Mouse (Mus musculus) cerebellum, adult 9-11 months (tissue): ENCODE results near the gene Brinp2.

Experiments
- DNase-seq: peaks from one replicate; pipeline ENCODE4 v3.0.0; 2022

The Brinp2 gene

GRCm38 (mm10) chr1:158356051-158356461 lies at the start of gene Brinp2:
Gene Brinp2, minus strand, starts transcription at chr1:158356326.
- peak; percentile 95 for DNase-seq

GRCm38 (mm10) chr1:158400898-158401297 lies 44.8 kb upstream of the Brinp2 start:
- no peak for DNase-seq

GRCm38 (mm10) chr1:158397058-158397457 lies 40.9 kb upstream of the Brinp2 start:
- DNase-seq, result no peak

GRCm38 (mm10) chr1:158390693-158391092 lies 34.6 kb upstream of the Brinp2 start:
- no peak for DNase-seq

GRCm38 (mm10) chr1:158388995-158389394 lies 32.9 kb upstream of the Brinp2 start:
- DNase-seq, result no peak

GRCm38 (mm10) chr1:158386781-158387180 lies 30.7 kb upstream of the Brinp2 start:
- DNase-seq, result no peak

- no peak for DNase-seq
These were observed 29.2 kb upstream of the Brinp2 start for GRCm38 (mm10) chr1:158385311-158385710.

GRCm38 (mm10) chr1:158383210-158383609 lies 27.1 kb upstream of the Brinp2 start:
- no peak for DNase-seq

GRCm38 (mm10) chr1:158382277-158382676 lies 26.2 kb upstream of the Brinp2 start:
- no peak for DNase-seq

GRCm38 (mm10) chr1:158364461-158364860 lies 8.3 kb upstream of the Brinp2 start:
- DNase-seq, result no peak

- peak; percentile 65 for DNase-seq
These were observed 6.4 kb upstream of the Brinp2 start for GRCm38 (mm10) chr1:158362292-158363101.

- DNase-seq, result peak; percentile 24
These were observed 5.8 kb upstream of the Brinp2 start, which contains the start of gene Astn1 for GRCm38 (mm10) chr1:158361964-158362291. Gene Astn1, plus strand, starts transcription at chr1:158362273.

GRCm38 (mm10) chr1:158355177-158356050 lies 712 bp downstream of the Brinp2 start:
- DNase-seq, result peak; percentile 56

- DNase-seq, result no peak
These were observed 2.3 kb downstream of the Brinp2 start for GRCm38 (mm10) chr1:158353656-158354371.

GRCm38 (mm10) chr1:158343243-158343714 lies 12.8 kb downstream of the Brinp2 start:
- no peak for DNase-seq

- no peak for DNase-seq
These were observed 27.3 kb downstream of the Brinp2 start for GRCm38 (mm10) chr1:158328839-158329238.

- DNase-seq, result peak; percentile 79
These were observed 28.0 kb downstream of the Brinp2 start for GRCm38 (mm10) chr1:158328126-158328525.

GRCm38 (mm10) chr1:158323325-158323724 lies 32.8 kb downstream of the Brinp2 start:
- DNase-seq, result no peak

- peak; percentile 97 for DNase-seq
These were observed 45.5 kb downstream of the Brinp2 start for GRCm38 (mm10) chr1:158310426-158311156.

GRCm38 (mm10) chr1:158297042-158297441 lies 59.1 kb downstream of the Brinp2 start:
- DNase-seq, result no peak

GRCm38 (mm10) chr1:158296287-158296931 lies 59.7 kb downstream of the Brinp2 start:
- no peak for DNase-seq

GRCm38 (mm10) chr1:158295270-158295669 lies 60.9 kb downstream of the Brinp2 start:
- no peak for DNase-seq
